In the genomic region with DNA sequence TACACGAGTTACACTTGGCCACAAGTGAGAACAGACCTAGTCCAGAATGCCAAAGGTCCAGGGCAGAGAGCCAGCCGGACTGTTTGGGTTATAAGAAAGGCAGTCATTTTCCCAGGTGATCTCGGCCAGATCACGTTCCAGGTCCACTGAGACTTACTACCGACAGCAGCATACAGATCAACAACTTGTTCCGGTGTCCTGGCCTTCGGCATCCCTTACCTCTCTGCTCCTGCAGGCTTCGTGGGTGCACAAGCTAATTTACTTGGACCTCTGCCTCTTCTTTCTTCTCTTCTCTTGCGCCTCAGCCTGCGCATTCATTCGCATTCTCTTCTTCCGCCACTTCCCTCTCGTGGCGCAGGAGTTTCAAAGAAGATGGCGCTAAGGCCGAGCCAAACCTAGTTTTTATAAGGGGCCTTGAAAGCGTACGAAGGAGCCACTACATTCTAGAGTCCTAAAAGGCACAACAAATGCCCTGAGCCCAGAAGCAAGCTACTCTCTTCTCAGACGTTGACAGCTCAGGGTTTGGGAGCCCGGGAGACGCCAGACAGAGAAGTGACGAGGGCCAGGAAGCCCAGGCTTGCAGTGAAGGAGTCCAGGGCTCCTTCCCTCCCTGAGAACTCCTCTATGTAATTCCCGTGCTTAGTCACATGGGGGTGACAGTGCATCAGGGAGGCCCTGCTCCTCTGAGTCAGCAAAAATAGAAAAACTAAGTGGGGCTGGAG, we compare ENCODE assay signal across 9 mouse cellular contexts. TPM values are rescaled to one million over a fixed set of nuclear protein-coding genes. Genes with fewer than 3 reads are reported as not detected.
DNase-seq lines count a peak whose midpoint lies in the region; ATAC-seq lines count a peak whose summit lies in the region.
"Had no signal": no experiment of that assay in that cellular context is flagged by ENCODE, and none has a peak within 500 bp of the region (broad histone marks: within the 10 kb centered on the region; RNA-seq: fewer than 3 reads in every experiment).

No protein-coding gene starts in this region.

- H3K27me3 ChIP-seq in embryonic facial prominence, embryonic 13.5 days = no peaks in the 10 kb centered on the region

- no peaks in the 10 kb centered on the region; the same call in 1 of the 2 replicates for H3K4me1 ChIP-seq in embryonic facial prominence, embryonic 13.5 days

- peak overlapping the region; percentile 85 for H3K27ac ChIP-seq in embryonic facial prominence, embryonic 13.5 days

- peak overlapping the region; percentile 62 for H3K9ac ChIP-seq in embryonic facial prominence, embryonic 13.5 days

- peak; percentile 91 for DNase-seq in 416B (ENCODE audit: low read depth)
- peak; percentile 76 to 78 for DNase-seq in adrenal gland, postnatal 36 days
- peak; percentile 86 to 88 for DNase-seq in heart, adult 18-20 months
- DNase-seq in kidney, adult 11 months = peak; percentile 85
- peak; percentile 65 to 70 for DNase-seq in left cerebral cortex, postnatal 36 days (ENCODE audit: low spot score in 2 of 2)
- DNase-seq in mesoderm, embryonic 11.5 days (ENCODE audit: low read depth, low spot score) = peak; percentile 64
- DNase-seq in right cerebral cortex, postnatal 25 days = peak; percentile 70

- peak overlapping the region; percentile 35 for H3K4me3 ChIP-seq in embryonic facial prominence, embryonic 13.5 days

- intact Hi-C loops in left cerebral cortex, postnatal 36 days (cut with DNase I) = no loop called here

- H3K36me3 ChIP-seq in embryonic facial prominence, embryonic 13.5 days = no peaks in the 10 kb centered on the region

- peak overlapping the region; percentile 61 for H3K4me2 ChIP-seq in embryonic facial prominence, embryonic 13.5 days

- H3K9me3 ChIP-seq in embryonic facial prominence, embryonic 13.5 days = no peaks in the 10 kb centered on the region

- peak; percentile 71; the same call in 1 of the 2 replicates for ATAC-seq in embryonic facial prominence, embryonic 13.5 days (ENCODE audit: insufficient number of reproducible peaks, insufficient read depth, low FRiP score, low TSS enrichment, low read depth)

- WGBS in embryonic facial prominence, embryonic 13.5 days = 4% methylated on average over 23 of the region's 23 CpGs

RNA-seq across cellular contexts. Expression of gene Nsd1, which starts 27.2 kb away (rescaled TPM):
- 100 to 1,000 TPM; 103 to 115 TPM for total RNA-seq in adrenal gland, postnatal 36 days (2021)
- 77.2 and 83.0 TPM in 2 replicates for polyA plus RNA-seq in embryonic facial prominence, embryonic 13.5 days (2015; fragmentation: Nextera tagmentation; extraction: Ambion mirVana)
- total RNA-seq in heart, adult 18-20 months (2021) = 10 to 100 TPM; 51.8 to 51.9 TPM
- total RNA-seq in left cerebral cortex, postnatal 36 days (2021) = 100 to 1,000 TPM; 105 to 134 TPM

RNA-seq across cellular contexts. Expression of gene Fgfr4, which starts 29.9 kb away (rescaled TPM):
- total RNA-seq in adrenal gland, postnatal 36 days (2021) = 10 to 100 TPM; 35.9 to 61.1 TPM
- polyA plus RNA-seq in embryonic facial prominence, embryonic 13.5 days (2015; fragmentation: Nextera tagmentation; extraction: Ambion mirVana) = 3.7 and 4.3 TPM in 2 replicates
- under 1 TPM; 0.28 to 0.30 TPM for total RNA-seq in heart, adult 18-20 months (2021)
- under 1 TPM; 0.18 to 0.30 TPM for total RNA-seq in left cerebral cortex, postnatal 36 days (2021)

RNA-seq across cellular contexts. Expression of gene Gm17617, which starts 49.0 kb away (rescaled TPM):
- not detected for total RNA-seq in adrenal gland, postnatal 36 days (2021)
- not detected in 2 replicates for polyA plus RNA-seq in embryonic facial prominence, embryonic 13.5 days (2015; fragmentation: Nextera tagmentation; extraction: Ambion mirVana)
- not detected for total RNA-seq in heart, adult 18-20 months (2021)
- total RNA-seq in left cerebral cortex, postnatal 36 days (2021) = not detected
- polyA plus RNA-seq: C2C12 had no signal

Comparison
In these comparisons a context has a peak if more than half of its experiments do, and no peak if none do; other contexts are left out.
1. Peak in every context shown above with its lines: DNase-seq, ATAC-seq, H3K4me3 ChIP-seq and H3K27ac ChIP-seq.
2. RNA of gene Fgfr4, which starts 29.9 kb away (total RNA-seq): 35.9 to 61.1 TPM in adrenal gland, postnatal 36 days; 0.28 to 0.30 TPM in heart, adult 18-20 months and 0.18 to 0.30 TPM in left cerebral cortex, postnatal 36 days; every median in the first group is over 10 times any median in the second.